Mouse (Mus musculus): ENCODE data around the gene Neo1.

The Neo1 gene

GRCm38 (mm10) chr9:58854931-58855330 lies 181.3 kb downstream of the Neo1 start:
- no peak for DNase-seq

- no peak for DNase-seq
Observed at GRCm38 (mm10) chr9:58849576-58850315, 186.5 kb downstream of the Neo1 start.

- no peak for DNase-seq
Observed at GRCm38 (mm10) chr9:58847676-58848075, 188.6 kb downstream of the Neo1 start.

GRCm38 (mm10) chr9:58847008-58847407 lies 189.2 kb downstream of the Neo1 start:
- DNase-seq, result no peak

GRCm38 (mm10) chr9:58844597-58844996 lies 191.6 kb downstream of the Neo1 start:
- no peak for DNase-seq

- DNase-seq, result peak; percentile 28 to 31
Observed at GRCm38 (mm10) chr9:58841655-58842054, 194.6 kb downstream of the Neo1 start.

- no peak for DNase-seq
Observed at GRCm38 (mm10) chr9:58838504-58838903, 197.7 kb downstream of the Neo1 start.

GRCm38 (mm10) chr9:58837174-58837573 lies 199.1 kb downstream of the Neo1 start:
- no peak for DNase-seq

GRCm38 (mm10) chr9:58832939-58833338 lies 203.3 kb downstream of the Neo1 start:
- no peak for DNase-seq

GRCm38 (mm10) chr9:58829627-58830026 lies 206.6 kb downstream of the Neo1 start:
- DNase-seq, result no peak

All from B cell, adult 2 months (primary cell).